Comparison of ENCODE assay signal across 14 mouse cellular contexts in the genomic region with DNA sequence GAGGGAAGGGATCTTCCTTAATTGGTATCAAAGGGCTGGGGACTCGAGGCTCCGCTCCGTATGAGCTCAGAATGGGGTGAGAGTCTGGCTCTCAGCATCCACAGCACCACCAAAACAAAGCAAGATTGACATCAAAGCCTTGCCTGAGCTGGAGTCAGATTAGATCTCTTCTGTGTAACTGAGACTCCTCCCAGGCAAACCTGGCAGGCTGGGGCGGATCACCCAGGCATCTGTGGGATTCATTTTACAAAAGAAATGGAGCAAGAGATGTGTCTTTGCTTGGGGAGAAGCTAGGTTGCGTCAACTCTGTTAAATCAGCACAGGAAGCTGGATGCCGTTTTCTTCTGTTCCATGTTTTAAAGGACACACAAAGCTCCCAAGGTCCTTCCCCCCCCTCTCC. TPM values are rescaled to one million over a fixed set of nuclear protein-coding genes. Genes with fewer than 3 reads are reported as not detected.
DNase-seq lines count a peak whose midpoint lies in the region; ATAC-seq and TF ChIP-seq lines count a peak whose summit lies in the region.
"Had no signal": no experiment of that assay in that cellular context is flagged by ENCODE, and none has a peak within 500 bp of the region (broad histone marks: within the 10 kb centered on the region; RNA-seq: fewer than 3 reads in every experiment).

No protein-coding gene starts in this region.

- no peak overlapping the region for H3K4me3 ChIP-seq in left cerebral cortex, adult 2 months
- H3K4me3 ChIP-seq in embryonic facial prominence, embryonic 11.5 days (ENCODE audit: low read depth, low read length) = no peak overlapping the region
- no peak overlapping the region for H3K4me3 ChIP-seq in intestine, embryonic 16.5 days (ENCODE audit: low read length)
- H3K4me3 ChIP-seq: hindbrain, embryonic 12.5 days had no signal

- H3K4me1 ChIP-seq in embryonic facial prominence, embryonic 11.5 days (ENCODE audit: control insufficient read depth, insufficient read depth, low read length) = no peaks in the 10 kb centered on the region
- peaks cover 3% of the 10 kb centered on the region; the same call in 1 of the 2 replicates for H3K4me1 ChIP-seq in intestine, embryonic 16.5 days (ENCODE audit: control insufficient read depth, insufficient read depth, low read length)

- no peak overlapping the region for H3K4me2 ChIP-seq in embryonic facial prominence, embryonic 11.5 days (ENCODE audit: low read depth, low read length)
- no peak overlapping the region for H3K4me2 ChIP-seq in intestine, embryonic 16.5 days (ENCODE audit: low read depth, low read length)
- H3K4me2 ChIP-seq: hindbrain, embryonic 12.5 days had no signal

- intact Hi-C loops in left cerebral cortex, adult 2 months (cut with DNase I) = no loop called here

- H3K36me3 ChIP-seq in embryonic facial prominence, embryonic 11.5 days (replicated peaks; ENCODE audit: control insufficient read depth, insufficient read depth, low read depth, low read length) = no peaks in the 10 kb centered on the region
- no peaks in the 10 kb centered on the region for H3K36me3 ChIP-seq in intestine, embryonic 16.5 days (ENCODE audit: control insufficient read depth, insufficient read depth, low read length)
- H3K36me3 ChIP-seq: hindbrain, embryonic 12.5 days had no signal

- 0 out of 2 replicates have a peak overlapping the region, but pooled peaks have one; percentile 18 for H3K27ac ChIP-seq in left cerebral cortex, adult 2 months
- no peak overlapping the region for H3K27ac ChIP-seq in embryonic facial prominence, embryonic 11.5 days (replicated peaks; ENCODE audit: low read depth, low read length)
- no peak overlapping the region for H3K27ac ChIP-seq in intestine, embryonic 16.5 days (ENCODE audit: low read length)
- H3K27ac ChIP-seq: hindbrain, embryonic 12.5 days had no signal

- ATAC-seq in embryonic facial prominence, embryonic 11.5 days (replicated peaks; ENCODE audit: insufficient number of reproducible peaks, low FRiP score, low TSS enrichment, low read depth) = no peak
- ATAC-seq in intestine, embryonic 16.5 days = no peak

- H3K27me3 ChIP-seq in embryonic facial prominence, embryonic 11.5 days (ENCODE audit: control insufficient read depth, insufficient read depth, low read length) = no peaks in the 10 kb centered on the region
- no peaks in the 10 kb centered on the region for H3K27me3 ChIP-seq in intestine, embryonic 16.5 days (replicated peaks; ENCODE audit: control insufficient read depth, insufficient read depth, low read length)
- H3K27me3 ChIP-seq: hindbrain, embryonic 12.5 days had no signal

- TF ChIP-seq CTCF in left cerebral cortex, adult 2 months (IDR thresholded peaks at IDR 0.05) = no peak

- H3K9ac ChIP-seq in embryonic facial prominence, embryonic 11.5 days (replicated peaks; ENCODE audit: low read length) = no peak overlapping the region
- H3K9ac ChIP-seq in intestine, embryonic 16.5 days (ENCODE audit: low read depth, low read length) = no peak overlapping the region
- H3K9ac ChIP-seq: hindbrain, embryonic 12.5 days had no signal

- DNase-seq in left cerebral cortex, adult 2 months (ENCODE audit: extremely low spot score in 1 of 2, low spot score in 2 of 2) = no peak
- no peak for DNase-seq in left cerebral cortex, adult 8-10 months (ENCODE audit: low spot score in 2 of 2)
- peak; percentile 13 to 45 for DNase-seq in urinary bladder, postnatal 36 days (ENCODE audit: low spot score in 2 of 2)
- DNase-seq in urinary bladder, adult 2 months (ENCODE audit: low spot score) = no peak
- DNase-seq in embryonic facial prominence, embryonic 11.5 days (ENCODE audit: low spot score) = peak; percentile 61
- no peak for DNase-seq in layer of hippocampus, postnatal 36 days
- DNase-seq: cerebellum, postnatal 14 days; gastrocnemius, postnatal 10 days; kidney, adult 8-10 months; layer of hippocampus, adult 9-11 months had no signal

- no peaks in the 10 kb centered on the region for H3K9me3 ChIP-seq in embryonic facial prominence, embryonic 11.5 days (replicated peaks; ENCODE audit: control insufficient read depth, low read length)
- no peaks in the 10 kb centered on the region for H3K9me3 ChIP-seq in intestine, embryonic 16.5 days (ENCODE audit: control insufficient read depth, low read length)
- H3K9me3 ChIP-seq: hindbrain, embryonic 12.5 days had no signal

- WGBS in embryonic facial prominence, embryonic 11.5 days = 11% methylated on average over 6 of the region's 6 CpGs
- 27% methylated on average over 6 of the region's 6 CpGs for WGBS in intestine, embryonic 16.5 days

RNA-seq across cellular contexts. Expression of gene 2610528J11Rik, which starts 17.7 kb away (rescaled TPM):
- total RNA-seq in left cerebral cortex, adult 2 months (2021) = not detected
- not detected for total RNA-seq in left cerebral cortex, adult 8-10 months (2022)
- polyA plus RNA-seq in urinary bladder, adult 2 months (2012; rRNA removed) = 11.7 and 15.8 TPM in 2 replicates
- polyA plus RNA-seq in embryonic facial prominence, embryonic 11.5 days (2014; fragmentation: Nextera tagmentation; extraction: Ambion mirVana) = 2.5 and 3.1 TPM in 2 replicates
- 104 and 121 TPM in 2 replicates for polyA plus RNA-seq in intestine, embryonic 16.5 days (2015; fragmentation: Nextera tagmentation; extraction: Ambion mirVana)
- not detected for total RNA-seq in layer of hippocampus, postnatal 36 days (2021)
- total RNA-seq: gastrocnemius, postnatal 10 days; monocyte, adult 5-6 weeks; neutrophil, adult 5-6 weeks had no signal

RNA-seq across cellular contexts. Expression of gene Tie1, which starts 19.2 kb away (rescaled TPM):
- total RNA-seq in left cerebral cortex, adult 2 months (2021) = 1 to 10 TPM; 8.2 to 8.5 TPM
- 1 to 10 TPM; 6.6 to 9.4 (median 8.3) TPM for total RNA-seq in left cerebral cortex, adult 8-10 months (2022)
- polyA plus RNA-seq in urinary bladder, adult 2 months (2012; rRNA removed) = 21.7 and 25.1 TPM in 2 replicates
- 8.9 and 11.8 TPM in 2 replicates for polyA plus RNA-seq in embryonic facial prominence, embryonic 11.5 days (2014; fragmentation: Nextera tagmentation; extraction: Ambion mirVana)
- polyA plus RNA-seq in intestine, embryonic 16.5 days (2015; fragmentation: Nextera tagmentation; extraction: Ambion mirVana) = 21.3 and 21.8 TPM in 2 replicates
- 1 to 10 TPM; 7.1 to 8.5 TPM for total RNA-seq in layer of hippocampus, postnatal 36 days (2021)
- total RNA-seq: monocyte, adult 5-6 weeks; neutrophil, adult 5-6 weeks had no signal

RNA-seq across cellular contexts. Expression of gene Tmem125, which starts 34.8 kb away (rescaled TPM):
- 1 to 10 TPM; 5.0 to 7.1 TPM for total RNA-seq in left cerebral cortex, adult 2 months (2021)
- total RNA-seq in left cerebral cortex, adult 8-10 months (2022) = 10 to 100 TPM; 10.0 to 14.0 (median 11.1) TPM
- polyA plus RNA-seq in urinary bladder, adult 2 months (2012; rRNA removed) = 10.7 and 15.5 TPM in 2 replicates
- polyA plus RNA-seq in embryonic facial prominence, embryonic 11.5 days (2014; fragmentation: Nextera tagmentation; extraction: Ambion mirVana) = 0.90 and 1.4 TPM in 2 replicates
- 20.0 and 20.1 TPM in 2 replicates for polyA plus RNA-seq in intestine, embryonic 16.5 days (2015; fragmentation: Nextera tagmentation; extraction: Ambion mirVana)
- total RNA-seq in layer of hippocampus, postnatal 36 days (2021) = 1 to 10 TPM; 5.6 to 8.1 TPM
- total RNA-seq: monocyte, adult 5-6 weeks had no signal

RNA-seq across cellular contexts. Expression of gene Mpl, which starts 51.7 kb away (rescaled TPM):
- 1 to 10 TPM in 1 of 2 experiments, under 1 TPM in 1; 0.79 to 1.4 TPM for total RNA-seq in left cerebral cortex, adult 2 months (2021)
- total RNA-seq in left cerebral cortex, adult 8-10 months (2022) = under 1 TPM; 0.40 to 0.82 (median 0.59) TPM
- polyA plus RNA-seq in urinary bladder, adult 2 months (2012; rRNA removed) = 0.06 TPM in 2 replicates
- polyA plus RNA-seq in embryonic facial prominence, embryonic 11.5 days (2014; fragmentation: Nextera tagmentation; extraction: Ambion mirVana) = 1.2 and 1.4 TPM in 2 replicates
- 0.11 and 0.32 TPM in 2 replicates for polyA plus RNA-seq in intestine, embryonic 16.5 days (2015; fragmentation: Nextera tagmentation; extraction: Ambion mirVana)
- not detected for total RNA-seq in layer of hippocampus, postnatal 36 days (2021)
- total RNA-seq: monocyte, adult 5-6 weeks had no signal

Comparison
In these comparisons a context has a peak if more than half of its experiments do, and no peak if none do; other contexts are left out.
1. DNase-seq: peak in urinary bladder, postnatal 36 days (2 of 2) and embryonic facial prominence, embryonic 11.5 days (single experiment); none in left cerebral cortex, adult 2 months (0 of 2), left cerebral cortex, adult 8-10 months (0 of 2), urinary bladder, adult 2 months (single experiment) and layer of hippocampus, postnatal 36 days (0 of 2).